Mouse (Mus musculus): ENCODE measurements around the gene Casp4. TPM values are rescaled to one million over a fixed set of nuclear protein-coding genes. Genes with fewer than 3 reads are reported as not detected.

Gene Casp4
- polyA plus RNA-seq, 3 experiments from 2014 or later = 91.5 to 199 (median 166) TPM

Other genes starting within 250 kb of the Casp4 start
- gene Casp1, start 10.3 kb upstream of the Casp4 start, polyA plus RNA-seq (2017; shearing (Covaris generic)) = 100 to 1,000 TPM; 116 to 152 (median 141) TPM
- gene Casp12, start 36.6 kb downstream of the Casp4 start, polyA plus RNA-seq (2017; shearing (Covaris generic)) = not detected

Data from inflammation-experienced regulatory T-cells, adult 6 months (primary cell).